Mouse (Mus musculus): ENCODE results near the gene Dab1.

Gene Dab1

DNA sequence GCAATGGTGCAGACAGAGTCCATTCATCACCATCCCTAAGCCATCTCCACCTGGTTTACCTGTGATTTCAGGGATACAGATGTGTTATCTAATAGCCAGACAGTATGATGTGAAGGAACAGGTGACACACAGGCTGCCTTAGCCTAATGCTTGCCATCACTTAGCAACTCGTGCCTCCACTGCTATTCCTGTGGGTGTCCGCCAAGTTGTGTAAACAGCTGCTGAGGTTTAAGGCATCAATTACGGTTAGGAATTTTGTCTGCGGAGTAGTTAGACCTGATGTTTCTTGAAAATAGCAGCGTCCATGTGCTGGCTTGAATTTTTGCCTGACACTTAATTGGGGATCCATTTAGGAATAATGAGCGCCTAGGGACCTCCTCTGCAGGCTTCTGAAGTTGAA is 487.1 kb downstream of the Dab1 start:
- no peak for DNase-seq (ENCODE audit: low spot score in 2 of 2)

DNA sequence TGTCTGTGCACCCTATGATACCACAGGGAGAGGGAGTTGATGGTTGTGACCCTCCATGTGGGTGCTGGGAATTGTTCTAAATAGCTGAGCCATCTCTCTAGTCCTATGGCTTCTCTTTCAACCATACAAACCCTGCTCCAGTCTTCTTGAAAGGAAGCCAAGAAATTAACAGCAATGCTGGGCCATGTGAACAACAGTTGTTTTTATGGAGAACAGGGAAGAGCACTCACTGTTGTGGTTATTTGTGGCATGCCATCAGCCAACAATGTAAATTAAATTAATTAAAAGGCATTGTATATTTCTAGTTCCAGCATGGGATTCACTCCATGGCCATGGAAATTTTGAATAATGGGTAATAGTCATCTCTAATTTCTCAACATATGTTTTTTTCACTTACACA is 492.5 kb downstream of the Dab1 start:
- DNase-seq (ENCODE audit: low spot score in 2 of 2): no peak

DNA sequence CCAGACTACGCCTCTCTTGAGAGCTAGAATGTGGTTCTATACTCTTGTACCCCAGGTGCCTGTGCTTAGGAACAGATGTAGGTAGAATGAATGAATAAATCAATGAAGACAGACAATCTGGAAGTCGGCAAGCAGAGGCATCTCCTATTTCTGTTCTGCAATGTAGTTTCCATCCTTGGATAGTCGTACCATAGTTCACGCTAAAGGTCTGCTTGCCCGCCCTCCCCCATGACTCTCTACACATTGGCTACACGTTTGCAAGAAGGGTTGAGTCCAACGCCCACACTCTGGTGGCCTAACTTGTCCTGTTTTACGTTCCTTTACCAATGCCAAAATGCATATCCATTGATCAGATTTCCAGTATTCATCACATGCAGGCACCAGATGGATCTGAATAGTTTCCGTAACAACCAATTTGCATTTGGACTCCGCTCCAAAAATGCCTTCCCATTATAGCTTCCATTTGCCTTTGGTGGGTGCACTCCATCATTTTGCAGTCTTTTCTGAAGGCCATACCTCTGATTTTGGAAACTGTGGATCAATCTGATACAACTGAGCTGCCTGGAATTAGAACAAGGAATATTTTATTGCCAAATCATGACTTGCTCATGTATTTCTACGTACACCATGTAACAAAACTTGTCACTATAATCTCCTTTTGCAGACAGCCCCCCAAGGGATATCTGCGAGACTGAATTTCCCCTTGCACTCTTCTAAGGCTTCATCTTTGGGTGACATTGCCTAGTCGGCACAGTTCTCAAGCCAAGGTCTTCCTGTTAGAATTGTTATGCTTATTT is 494.2 kb downstream of the Dab1 start:
- DNase-seq (ENCODE audit: low spot score in 2 of 2): no peak

DNA sequence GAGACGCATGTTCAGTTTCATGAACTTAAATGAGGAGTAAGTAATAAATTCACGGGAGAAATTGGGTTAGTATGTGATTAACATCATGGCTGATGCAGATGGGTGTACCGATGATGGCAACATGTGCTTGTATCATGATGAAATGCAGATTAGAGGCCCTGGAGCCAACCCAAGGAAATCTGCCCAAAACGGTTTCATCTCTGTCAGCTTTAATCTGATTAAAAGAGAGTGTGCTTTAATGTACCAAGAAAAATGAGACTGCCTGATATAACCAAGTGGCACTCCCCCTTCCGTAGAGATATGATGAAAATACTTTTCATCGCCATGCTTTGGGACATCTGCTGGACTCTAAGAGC is 494.8 kb downstream of the Dab1 start:
- no peak for DNase-seq (ENCODE audit: low spot score in 2 of 2)

DNA sequence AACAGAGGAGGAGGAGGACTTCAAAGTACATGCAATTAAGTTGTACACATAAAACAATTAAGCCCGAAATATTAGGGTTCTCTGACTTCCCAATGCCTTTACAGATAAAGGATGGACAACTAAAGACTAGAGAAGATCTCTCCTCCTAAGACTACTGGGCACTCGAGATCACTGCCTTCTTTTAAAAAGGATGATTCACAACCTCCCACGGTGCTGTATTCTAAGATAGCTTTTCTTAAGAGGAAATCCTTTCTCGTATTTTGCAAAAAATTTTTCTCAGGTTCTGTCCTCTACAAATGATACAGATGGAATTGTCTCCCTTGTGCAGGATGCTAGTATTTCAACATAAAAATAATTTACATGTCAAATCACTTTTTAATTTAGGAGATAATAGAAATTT is 500.9 kb downstream of the Dab1 start:
- DNase-seq (ENCODE audit: low spot score in 2 of 2): no peak

DNA sequence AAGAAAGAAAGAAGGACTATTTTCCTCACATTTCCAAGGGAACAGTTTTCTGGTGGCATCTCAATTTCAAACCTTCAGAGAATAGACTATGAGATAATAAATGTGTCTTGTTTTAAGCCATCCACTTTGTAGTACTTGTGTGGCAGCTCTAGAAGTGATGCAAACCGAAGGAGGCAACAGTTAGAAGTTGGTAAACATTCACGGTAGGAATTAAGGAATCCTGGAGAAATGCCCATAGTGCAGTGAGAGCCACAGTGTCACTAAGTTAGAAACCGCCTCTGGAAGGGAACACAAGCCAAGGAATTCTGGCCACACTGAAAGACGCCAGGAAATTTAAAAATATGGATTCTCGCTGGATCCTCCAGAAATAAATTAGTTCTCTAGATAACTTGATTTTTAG is 502.8 kb downstream of the Dab1 start:
- no peak for DNase-seq (ENCODE audit: low spot score in 2 of 2)

DNA sequence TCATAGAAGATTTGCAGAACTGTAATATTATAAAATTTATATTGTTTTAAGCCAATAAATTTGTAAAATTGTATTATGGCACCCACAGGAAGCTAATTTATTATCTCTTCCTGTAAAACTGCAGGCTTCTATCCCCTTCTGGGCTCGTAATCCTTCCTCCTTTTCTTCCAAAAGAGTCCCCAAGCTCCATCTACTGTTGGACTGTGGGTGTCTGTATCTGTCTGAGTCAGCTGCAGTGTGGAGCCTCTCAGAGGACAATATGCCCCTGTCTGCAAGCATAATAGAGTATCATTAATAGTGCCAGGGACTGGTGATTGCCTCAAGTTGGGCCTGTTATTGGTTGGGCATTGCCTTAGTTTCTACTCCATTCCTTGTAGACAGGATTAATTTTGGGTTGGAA is 503.2 kb downstream of the Dab1 start:
- DNase-seq (ENCODE audit: low spot score in 2 of 2): no peak

DNA sequence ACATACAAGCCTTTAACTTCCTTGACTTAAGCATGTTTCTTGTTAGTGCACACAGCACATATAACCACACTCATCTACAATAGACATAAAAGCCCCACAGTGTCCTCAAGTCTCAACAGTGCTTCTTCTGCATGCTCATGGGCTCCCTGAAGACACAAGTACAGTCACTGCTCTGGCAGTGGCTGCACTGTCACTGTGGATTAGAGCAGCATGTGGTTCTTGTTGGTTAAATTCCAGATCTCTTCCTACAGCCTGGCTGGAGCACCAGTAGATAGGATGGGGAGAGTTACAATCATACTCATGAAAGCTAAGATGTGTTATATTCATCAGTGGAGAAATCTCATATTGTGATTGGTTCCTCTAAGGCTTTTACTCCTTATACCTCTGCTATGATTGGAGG is 534.5 kb downstream of the Dab1 start:
- DNase-seq (ENCODE audit: low spot score in 2 of 2): no peak

DNA sequence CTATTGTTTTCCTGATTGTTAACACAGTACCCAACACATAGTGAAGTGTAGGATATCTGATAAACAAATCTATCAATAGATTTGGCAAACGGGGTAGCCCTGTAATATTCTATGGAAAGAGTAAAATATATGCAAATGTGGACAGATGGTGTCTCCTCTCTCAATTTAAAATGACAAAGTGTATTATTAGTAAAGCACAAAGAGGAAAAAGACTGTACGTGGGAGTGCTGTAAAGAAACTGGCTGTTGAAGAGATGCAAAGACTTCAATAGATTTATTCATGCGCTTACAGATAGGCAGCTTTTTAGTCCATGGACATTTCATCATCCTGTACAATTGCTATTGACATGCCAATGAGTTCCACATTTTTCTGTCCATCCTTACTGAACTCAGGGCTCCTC is 558.9 kb downstream of the Dab1 start:
- DNase-seq (ENCODE audit: low spot score in 2 of 2): no peak

DNA sequence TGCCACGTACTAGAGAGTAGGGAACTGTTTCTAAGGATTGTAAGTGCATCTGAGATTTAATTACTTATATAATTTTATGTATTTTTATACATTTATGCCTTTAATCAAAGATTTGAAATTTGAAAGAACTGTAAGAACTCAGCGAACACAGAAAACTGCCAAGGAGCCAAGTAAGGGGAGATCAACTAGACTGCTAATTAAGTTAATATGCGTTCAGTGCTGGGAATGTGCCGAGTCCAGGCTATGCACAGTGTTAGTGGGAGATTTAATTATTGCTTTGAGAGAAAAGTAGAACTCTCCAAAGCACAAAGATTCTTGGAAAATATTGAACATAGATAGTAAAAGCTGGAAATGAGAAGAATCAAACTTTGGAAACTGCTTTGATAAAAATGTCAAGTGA is 567.2 kb downstream of the Dab1 start:
- DNase-seq (ENCODE audit: low spot score in 2 of 2): no peak

DNA sequence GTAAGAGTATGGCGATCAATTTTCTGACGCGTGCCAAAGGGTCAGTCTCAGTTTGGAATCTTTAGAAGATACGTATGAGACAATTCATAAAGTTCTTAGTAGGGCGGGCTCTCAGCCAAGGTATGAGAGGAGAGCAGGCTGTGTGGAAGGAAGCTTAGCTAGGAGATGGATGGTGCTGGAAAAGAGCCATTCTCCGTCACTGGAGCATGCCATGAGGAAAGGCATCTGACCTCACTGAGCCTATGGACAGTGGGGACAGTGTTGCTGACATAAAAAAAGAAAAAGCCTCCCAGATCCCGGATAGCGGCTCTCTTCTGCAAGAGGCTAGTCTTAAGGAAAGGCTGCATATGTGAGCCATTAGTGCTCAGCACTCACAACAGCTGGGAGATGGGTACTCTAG is 579.5 kb downstream of the Dab1 start:
- no peak for DNase-seq (ENCODE audit: low spot score in 2 of 2)

DNA sequence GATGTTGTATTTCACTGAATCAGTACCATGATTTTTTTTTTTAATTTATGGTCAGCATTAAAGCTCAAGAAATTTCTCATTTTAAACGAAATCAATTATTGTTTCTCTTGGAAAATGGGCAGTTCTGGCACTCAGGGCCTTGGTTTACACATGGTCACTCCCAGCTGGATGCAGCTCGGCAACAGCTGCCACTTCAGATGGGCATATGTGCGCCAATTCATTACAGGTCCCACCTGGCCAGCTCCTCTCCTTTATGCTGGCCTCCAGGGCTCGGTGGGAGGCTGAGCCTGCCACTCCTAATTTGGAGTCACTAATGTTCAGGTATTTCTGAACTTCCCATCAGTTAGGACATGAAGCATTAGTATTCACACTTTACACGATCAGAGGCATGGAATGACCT is 582.5 kb downstream of the Dab1 start:
- no peak for DNase-seq (ENCODE audit: low spot score in 2 of 2)

DNA sequence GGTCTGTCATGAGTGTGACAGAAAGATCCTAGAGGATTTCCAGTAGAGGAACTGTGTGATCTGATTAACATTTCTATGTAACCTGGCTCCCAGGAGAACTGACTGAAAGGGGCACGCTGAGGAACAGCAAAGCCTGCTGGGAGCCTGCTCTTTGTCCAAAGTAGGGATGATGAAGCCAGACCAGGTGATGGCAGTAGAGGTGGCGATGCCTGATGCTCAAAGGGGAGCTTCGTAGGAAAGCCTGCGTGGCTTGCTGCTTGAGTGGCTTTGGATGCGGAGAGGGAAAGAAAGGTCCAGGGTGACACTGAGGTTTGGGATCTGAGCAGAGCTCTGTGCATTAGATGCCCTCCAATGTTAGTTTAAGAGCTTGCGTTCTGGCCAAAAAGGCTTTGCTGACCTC is 584.9 kb downstream of the Dab1 start:
- DNase-seq (ENCODE audit: low spot score in 2 of 2): no peak

DNA sequence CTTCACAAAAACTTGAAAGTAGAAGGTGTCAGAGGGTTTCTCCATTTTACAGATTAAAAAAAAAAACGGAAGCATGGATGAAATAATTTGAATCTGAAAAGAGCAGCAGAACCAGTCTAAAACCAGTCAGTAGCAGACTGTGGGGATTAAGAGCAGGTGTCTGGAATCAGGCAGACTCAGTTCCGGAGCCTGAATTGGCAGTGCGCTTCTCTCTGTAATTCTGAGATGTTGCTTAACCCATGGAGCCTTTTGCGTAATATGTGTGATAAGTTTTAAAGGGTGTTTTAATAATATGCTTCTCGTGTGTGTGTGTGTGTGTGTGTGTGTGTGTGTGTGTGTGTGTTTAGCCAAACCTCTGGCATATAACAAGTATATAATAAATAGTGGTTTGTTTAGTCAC is 587.5 kb downstream of the Dab1 start:
- no peak for DNase-seq (ENCODE audit: low spot score in 2 of 2)

DNA sequence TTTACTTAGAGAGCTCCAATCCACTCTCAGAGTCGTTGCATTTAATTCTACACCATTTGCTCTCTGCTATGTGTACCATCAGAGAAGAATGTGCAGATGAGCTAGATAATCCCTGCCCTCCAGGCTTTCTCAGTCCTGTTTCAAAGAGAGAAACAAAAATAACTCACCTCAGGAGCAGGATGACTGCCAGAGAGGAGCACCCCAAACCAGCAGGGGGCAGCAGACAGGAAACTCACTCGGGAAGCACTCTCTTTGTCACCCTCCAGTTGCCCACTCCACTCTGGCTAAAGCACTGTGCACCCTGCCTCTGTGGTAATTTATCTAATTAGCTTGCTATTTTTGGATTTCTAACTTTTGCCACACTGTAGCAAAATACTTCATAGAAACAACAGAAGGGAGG is 589.9 kb downstream of the Dab1 start:
- DNase-seq (ENCODE audit: low spot score in 2 of 2): no peak

DNA sequence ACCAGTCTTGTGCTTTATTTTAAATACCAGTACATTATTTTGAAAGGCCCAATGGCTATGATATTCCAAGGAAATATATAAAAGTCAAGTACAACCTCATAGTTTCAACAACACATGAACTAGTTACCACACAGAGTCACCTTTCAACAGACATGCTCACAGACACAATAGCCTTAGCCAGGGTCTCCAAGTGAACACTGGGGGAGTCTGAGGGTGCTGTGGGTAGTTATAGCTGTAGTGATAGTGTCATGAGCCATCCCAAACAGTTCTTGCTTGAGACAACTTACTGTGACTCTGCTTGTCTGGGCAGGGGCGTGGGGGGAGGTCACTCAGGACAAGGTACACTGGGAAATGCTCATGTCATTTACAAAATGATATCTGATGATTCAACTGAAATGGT is 591.6 kb downstream of the Dab1 start:
- DNase-seq (ENCODE audit: low spot score in 2 of 2): no peak

DNA sequence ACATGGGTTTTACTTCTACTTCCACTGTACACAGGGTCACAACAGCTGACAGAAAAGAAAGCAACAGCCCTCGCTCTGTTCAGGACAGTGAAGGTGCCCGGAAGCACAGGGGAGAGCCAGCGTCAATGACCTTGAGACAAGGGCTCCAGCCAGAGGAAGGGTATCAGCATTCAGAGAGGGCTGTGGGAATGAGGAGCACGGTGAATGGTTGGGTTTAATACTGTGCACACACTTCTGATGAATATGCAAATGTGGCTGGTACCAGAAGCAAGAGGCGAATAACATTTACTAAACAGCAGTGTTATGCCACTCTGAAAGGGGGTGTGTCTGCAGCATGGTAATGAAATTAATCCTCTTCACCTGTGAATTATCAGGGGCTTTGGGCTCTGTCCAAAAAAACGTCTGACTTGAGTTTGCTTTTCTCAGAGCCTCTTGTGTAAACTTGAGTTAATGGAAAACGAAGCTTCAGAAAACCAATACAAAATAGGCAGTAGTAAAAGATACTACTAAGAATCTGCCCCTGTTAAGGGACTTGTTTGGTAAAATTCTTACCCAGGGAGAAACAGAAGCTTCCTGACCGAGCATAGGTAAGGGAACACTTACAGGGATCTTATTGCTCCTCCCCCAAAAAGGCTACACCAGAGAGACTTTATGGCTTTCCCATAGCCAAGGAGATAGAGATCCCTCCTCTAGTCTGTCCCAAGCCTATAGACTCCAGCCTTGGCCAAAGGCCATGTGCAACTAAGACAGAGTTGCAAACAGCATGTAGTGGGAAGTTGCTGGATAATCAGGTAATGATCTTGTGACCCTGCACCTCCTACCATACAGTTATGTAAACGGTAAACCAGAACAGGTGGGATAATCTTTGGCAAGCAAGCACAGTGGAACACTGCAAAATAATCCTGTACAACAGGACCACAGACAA is 592.6 kb downstream of the Dab1 start:
- no peak for DNase-seq (ENCODE audit: low spot score in 2 of 2)

DNA sequence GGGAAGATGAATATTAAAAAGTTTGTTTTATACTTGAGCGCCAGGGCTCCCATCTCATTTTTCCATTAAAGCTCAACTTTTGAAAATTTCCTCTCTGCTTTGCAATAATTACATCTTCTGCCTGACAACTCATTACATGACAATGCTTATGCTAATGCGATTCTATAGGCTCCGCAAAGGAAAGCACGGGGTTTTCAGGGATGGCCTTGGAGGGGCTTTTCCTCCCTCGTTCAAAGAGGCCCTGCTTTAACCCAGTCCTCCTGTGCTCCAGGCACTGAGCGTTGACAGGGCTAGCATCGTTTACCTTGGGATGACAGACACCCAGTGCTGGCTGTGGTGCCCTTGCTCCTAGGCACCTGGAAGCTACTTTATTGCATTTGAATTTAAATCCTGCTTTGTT is 595.6 kb downstream of the Dab1 start:
- no peak for DNase-seq (ENCODE audit: low spot score in 2 of 2)

DNA sequence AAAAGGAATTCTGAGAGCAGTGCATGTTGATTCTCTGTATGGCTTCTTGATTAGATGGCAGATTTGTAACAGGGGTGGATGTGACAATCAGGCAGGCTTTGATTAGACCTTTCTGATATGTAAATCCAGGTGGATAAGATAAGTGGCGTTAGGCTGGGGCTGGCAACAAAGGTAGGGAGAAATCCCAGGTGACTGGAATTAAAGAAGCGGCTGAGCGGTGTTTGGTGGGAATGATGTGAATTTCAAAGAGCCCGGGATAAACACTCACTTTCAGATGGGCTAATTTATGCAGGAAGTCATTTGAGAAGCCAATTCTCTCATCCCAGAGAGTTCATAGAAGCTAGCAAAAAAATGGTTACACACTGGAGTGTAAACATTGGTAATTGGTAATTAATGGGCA is 598.2 kb downstream of the Dab1 start:
- no peak for DNase-seq (ENCODE audit: low spot score in 2 of 2)

DNA sequence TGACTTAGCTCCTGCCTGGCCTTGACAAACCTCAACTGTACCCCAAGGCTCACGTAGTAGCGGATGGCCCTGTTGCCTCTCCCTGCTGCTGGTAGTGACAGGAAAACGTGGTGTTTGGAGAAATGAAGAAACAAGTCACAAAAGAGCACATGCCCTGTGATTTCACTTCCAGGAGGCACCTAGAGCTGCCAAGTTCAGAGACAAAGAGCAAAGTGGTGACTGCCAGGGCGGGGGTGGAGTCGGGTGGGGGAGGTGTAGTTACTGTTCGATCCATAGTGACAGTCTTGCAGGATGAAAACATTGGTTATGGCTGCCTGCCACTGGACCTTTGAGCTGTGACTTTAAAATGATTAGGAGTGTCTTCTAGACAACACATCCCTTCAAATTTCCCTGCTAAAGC is 599.6 kb downstream of the Dab1 start:
- no peak for DNase-seq (ENCODE audit: low spot score in 2 of 2)

DNA sequence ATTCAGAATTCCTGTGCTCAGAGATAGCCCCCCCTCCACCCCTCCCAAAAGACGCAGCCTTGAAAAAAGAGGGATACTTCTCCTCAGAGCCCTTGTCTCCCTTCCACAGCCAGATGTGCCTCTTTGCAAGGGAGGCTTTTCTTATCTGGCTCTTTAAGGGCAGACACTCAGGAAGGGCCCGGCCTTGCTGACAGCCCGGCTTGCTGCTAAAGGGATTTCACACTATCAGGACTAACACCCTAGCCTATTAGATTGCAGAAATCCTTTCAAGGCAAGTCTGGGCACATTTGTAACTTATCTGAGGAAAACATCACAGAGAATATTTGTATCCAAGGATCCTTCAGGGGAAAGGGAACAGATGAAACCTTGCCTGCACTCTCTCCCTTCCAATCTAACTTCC is 600.9 kb downstream of the Dab1 start:
- DNase-seq (ENCODE audit: low spot score in 2 of 2): no peak

DNA sequence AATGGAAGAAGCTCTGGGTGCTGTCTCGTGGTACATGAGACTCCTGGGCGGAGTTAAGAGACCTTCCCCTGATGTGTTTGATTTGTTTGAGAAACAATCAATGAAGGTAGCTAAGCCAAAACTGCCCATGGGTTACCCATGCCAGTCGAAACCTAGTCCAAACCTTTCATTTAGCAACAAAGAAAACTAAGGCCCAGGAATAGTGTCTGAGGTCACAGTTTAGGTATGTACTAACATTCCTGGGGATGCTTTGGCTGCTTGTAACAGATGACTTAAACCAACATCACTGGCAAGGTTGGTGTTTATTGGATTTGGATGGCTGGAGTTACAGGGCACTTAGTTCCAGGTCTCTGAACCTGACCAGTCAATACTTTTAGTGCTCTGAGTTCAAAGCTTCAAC is 610.1 kb downstream of the Dab1 start:
- DNase-seq (ENCODE audit: low spot score in 2 of 2): no peak

DNA sequence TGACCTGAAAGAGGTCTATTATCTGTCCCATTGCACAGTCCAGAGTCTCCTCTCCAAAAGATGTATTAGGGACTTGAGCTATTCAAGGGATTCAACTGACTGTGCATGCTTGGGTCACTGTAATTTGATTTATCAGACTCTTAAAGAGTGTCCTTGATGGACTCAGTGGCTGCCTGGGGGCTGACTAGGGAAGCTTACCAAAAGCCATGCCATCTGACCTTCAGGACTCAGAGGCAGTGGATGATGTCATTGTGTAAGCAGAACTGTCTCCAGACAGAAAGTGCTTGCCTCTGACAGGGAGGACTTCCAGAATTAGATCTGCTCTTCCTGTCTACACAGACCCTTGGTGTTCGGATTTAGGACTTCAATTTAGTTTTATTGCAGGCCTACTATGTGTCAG is 627.3 kb downstream of the Dab1 start:
- DNase-seq (ENCODE audit: low spot score in 2 of 2): no peak
